Mouse (Mus musculus) forebrain, embryonic 16.5 days (tissue): ENCODE data around the gene Spem2. TPM values are rescaled to one million over a fixed set of nuclear protein-coding genes. Genes with fewer than 3 reads are reported as not detected.
A peak's percentile ranks its signal among the peaks of the same experiment; 100 is the strongest.

Experiments used
- ATAC-seq: fragments of 200-750 bp; cut with Nextera tagmentation; 2 replicates; pipeline ENCODE4 v1.8.0; 2017; ENCODE audit warnings: mild to moderate bottlenecking, moderate library complexity
- H3K27ac ChIP-seq: fragments of 300-500 bp; sonication (generic); 2 replicates; pipeline ENCODE4 v1.5.1; 2014; ENCODE audit warnings: low read length, control low read depth
- H3K27me3 ChIP-seq: fragments of 300-500 bp; sonication (generic); replicated peaks from 2 replicates; pipeline ENCODE4 v1.6.1; 2014; ENCODE audit warnings: low read length; ENCODE audit not compliant: control insufficient read depth, insufficient read depth
- H3K36me3 ChIP-seq: fragments of 300-500 bp; sonication (generic); 2 replicates; pipeline ENCODE4 v1.6.1; 2014; ENCODE audit not compliant: control insufficient read depth, insufficient read depth
- H3K4me1 ChIP-seq: fragments of 300-500 bp; sonication (generic); replicated peaks from 2 replicates; pipeline ENCODE4 v1.6.1; 2014; ENCODE audit warnings: low read length; ENCODE audit not compliant: control insufficient read depth, insufficient read depth
- H3K4me2 ChIP-seq: fragments of 300-500 bp; sonication (generic); 2 replicates; pipeline ENCODE4 v1.6.1; 2014; ENCODE audit warnings: mild to moderate bottlenecking, low read length, control low read depth
- H3K4me3 ChIP-seq: fragments of 300-500 bp; sonication (generic); replicated peaks from 2 replicates; pipeline ENCODE4 v1.5.1; 2014; ENCODE audit warnings: mild to moderate bottlenecking, low read length, control low read depth
- H3K9ac ChIP-seq: fragments of 300-500 bp; sonication (generic); replicated peaks from 2 replicates; pipeline ENCODE4 v1.6.1; 2014; ENCODE audit warnings: low read depth, low read length, control low read depth
- H3K9me3 ChIP-seq: fragments of 300-500 bp; sonication (generic); 2 replicates; pipeline ENCODE4 v1.6.1; 2016; ENCODE audit warnings: low read length; ENCODE audit not compliant: control insufficient read depth
- WGBS: fragments of 180-500 bp; shearing (Covaris S2); extraction: QIAGEN DNeasy Blood & Tissue Kit; methylation state at CpG from one replicate; pipeline ENCODE4 v1.1.7; 2014; 5-methylcytosine and 5-hydroxymethylcytosine counted together
- polyA plus RNA-seq: library from polyadenylated mRNA; unstranded; fragments of >200 nt; fragmentation: Nextera tagmentation; extraction: Ambion mirVana; gene quantifications from 2 replicates; pipeline ENCODE4 v1.2.1, GENCODE M21; 2015

Gene Spem2
- polyA plus RNA-seq, 1 experiment from 2014 or later: not detected

DNA sequence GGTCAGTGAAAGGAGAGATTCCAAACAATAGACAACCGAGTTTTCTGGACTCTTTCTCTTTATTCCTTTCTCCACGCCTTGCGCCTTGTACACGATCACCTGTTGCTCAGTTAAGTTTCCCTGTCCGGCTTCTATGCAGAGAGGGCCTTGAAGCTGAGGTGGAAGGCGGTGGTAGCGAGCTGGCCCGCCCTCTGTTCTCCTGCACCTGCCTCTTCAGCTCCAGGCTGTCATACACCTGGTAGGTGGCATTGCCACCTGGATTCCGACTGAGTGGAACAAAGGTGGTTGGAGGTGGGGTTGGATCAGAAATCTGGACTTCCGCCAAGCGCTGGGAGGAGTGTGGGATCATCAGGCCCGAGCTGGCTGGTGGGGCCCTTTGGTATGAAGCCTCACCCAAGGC, 1.7 kb downstream of the Spem2 start:
- no peaks in the 10 kb centered on the region for H3K36me3 ChIP-seq
- H3K27me3 ChIP-seq: no peaks in the 10 kb centered on the region
- no peaks in the 10 kb centered on the region for H3K4me1 ChIP-seq
- no peak overlapping the region for H3K4me2 ChIP-seq
- no peak overlapping the region for H3K9ac ChIP-seq
- H3K9me3 ChIP-seq: no peaks in the 10 kb centered on the region
- 92% methylated on average over 12 of the region's 12 CpGs for whole genome bisulfite sequencing
- no peak overlapping the region for H3K4me3 ChIP-seq
- ATAC-seq: no peak
- H3K27ac ChIP-seq: no peak overlapping the region

DNA sequence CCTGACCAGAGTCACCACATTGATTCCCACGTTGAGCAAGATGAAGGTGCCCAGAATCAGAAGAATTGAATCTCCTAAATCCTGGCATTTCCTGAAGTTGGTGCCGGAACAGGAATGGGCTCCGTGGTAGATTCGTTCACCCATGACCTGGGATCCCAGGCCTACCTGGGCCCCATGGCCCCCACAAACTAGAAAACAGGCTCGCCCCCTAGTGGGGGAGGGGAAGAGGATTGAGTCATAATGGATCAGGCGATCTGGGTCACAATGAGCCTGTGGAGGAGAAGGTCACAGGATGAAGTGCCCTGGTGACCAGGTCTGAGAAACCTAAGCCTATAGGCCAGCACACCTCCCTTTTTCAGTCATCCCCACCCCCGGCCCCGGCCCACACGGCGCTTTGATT, 3.1 kb downstream of the Spem2 start, which contains the start of gene Gm39566:
TSS of gene Gm39566 (minus strand) at position 144 of the 400 bp plus-strand sequence.
- Histone ChIP-seq H3K9ac (no peak within 1 kb of the TSS), H3K4me3 (no peak within 1 kb of the TSS), H3K4me1 (no peaks in the 10 kb centered on the region), H3K9me3 (no peaks in the 10 kb centered on the region), H3K27ac (no peak within 1 kb of the TSS), H3K27me3 (no peaks in the 10 kb centered on the region), H3K4me2 (no peak within 1 kb of the TSS), H3K36me3 (no peaks in the 10 kb centered on the region)
- WGBS: 66% methylated on average over 10 of the region's 10 CpGs
- no peak for ATAC-seq

GRCm38 (mm10) chr11:69810280-69810679, 8.0 kb downstream of the Spem2 start:
- ATAC-seq: no peak
- no peaks in the 10 kb centered on the region for H3K4me1 ChIP-seq

DNA sequence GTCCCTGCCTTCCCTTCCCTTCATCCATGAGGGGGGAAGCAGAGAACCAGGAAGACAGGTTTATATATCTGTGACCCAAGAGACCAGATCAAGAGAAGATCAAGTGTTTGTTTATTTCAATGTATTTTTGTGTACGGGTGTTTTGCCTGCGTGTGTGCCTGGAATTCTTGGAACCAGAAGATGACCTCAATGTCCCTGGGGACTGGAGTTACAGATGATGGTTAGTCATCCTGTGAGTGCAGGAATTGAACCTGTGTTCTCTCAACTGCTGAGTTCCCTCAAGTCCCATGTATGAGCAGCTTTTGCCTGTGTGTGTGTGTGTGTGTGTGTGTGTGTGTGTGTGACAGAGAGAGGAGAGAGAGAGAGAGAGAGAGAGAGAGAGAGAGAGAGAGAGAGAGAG, 10.6 kb downstream of the Spem2 start:
- H3K9me3 ChIP-seq: no peaks in the 10 kb centered on the region
- H3K27me3 ChIP-seq: peaks cover 19% of the 10 kb centered on the region
- no peak for ATAC-seq
- H3K4me3 ChIP-seq: no peak overlapping the region
- H3K4me2 ChIP-seq: no peak overlapping the region
- H3K27ac ChIP-seq: no peak overlapping the region
- no peaks in the 10 kb centered on the region for H3K36me3 ChIP-seq
- H3K4me1 ChIP-seq: peaks cover 24% of the 10 kb centered on the region
- H3K9ac ChIP-seq: no peak overlapping the region
- 85% methylated on average over 2 of the region's 2 CpGs for WGBS

More at GRCm38 (mm10) chr11:69810280-69810679, 8.0 kb downstream of the Spem2 start:
- Histone ChIP-seq H3K9ac (no peak overlapping the region), H3K27ac (no peak overlapping the region), H3K4me2 (no peak overlapping the region), H3K36me3 (no peaks in the 10 kb centered on the region), H3K4me3 (no peak overlapping the region), H3K27me3 (peaks cover 6% of the 10 kb centered on the region), H3K9me3 (no peaks in the 10 kb centered on the region)

DNA sequence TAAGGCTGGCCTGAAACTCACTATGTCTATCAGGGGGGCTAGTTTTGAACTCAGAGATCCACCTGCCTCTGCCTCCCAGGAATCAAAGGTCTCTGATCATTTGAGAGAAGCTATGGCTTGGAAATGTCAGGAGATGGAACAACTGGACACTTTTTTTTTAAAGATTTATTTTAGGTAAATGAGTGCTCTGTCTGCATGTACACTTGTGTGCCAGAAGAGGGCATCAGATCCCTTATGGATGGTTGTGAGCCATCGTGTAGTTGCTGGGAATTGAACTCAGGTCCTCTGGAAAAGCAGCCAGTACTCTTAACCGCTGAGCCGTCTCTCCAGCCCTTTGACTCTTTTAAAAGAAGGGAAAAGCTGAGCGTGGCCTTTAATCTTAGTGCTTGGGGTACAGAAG, 11.9 kb downstream of the Spem2 start:
- Histone ChIP-seq H3K9me3 (no peaks in the 10 kb centered on the region), H3K9ac (no peak overlapping the region), H3K4me2 (no peak overlapping the region), H3K4me3 (no peak overlapping the region), H3K4me1 (peaks cover 36% of the 10 kb centered on the region), H3K27me3 (peaks cover 19% of the 10 kb centered on the region), H3K36me3 (no peaks in the 10 kb centered on the region), H3K27ac (no peak overlapping the region)
- ATAC-seq: no peak
- 81% methylated on average over 4 of the region's 4 CpGs for WGBS

DNA sequence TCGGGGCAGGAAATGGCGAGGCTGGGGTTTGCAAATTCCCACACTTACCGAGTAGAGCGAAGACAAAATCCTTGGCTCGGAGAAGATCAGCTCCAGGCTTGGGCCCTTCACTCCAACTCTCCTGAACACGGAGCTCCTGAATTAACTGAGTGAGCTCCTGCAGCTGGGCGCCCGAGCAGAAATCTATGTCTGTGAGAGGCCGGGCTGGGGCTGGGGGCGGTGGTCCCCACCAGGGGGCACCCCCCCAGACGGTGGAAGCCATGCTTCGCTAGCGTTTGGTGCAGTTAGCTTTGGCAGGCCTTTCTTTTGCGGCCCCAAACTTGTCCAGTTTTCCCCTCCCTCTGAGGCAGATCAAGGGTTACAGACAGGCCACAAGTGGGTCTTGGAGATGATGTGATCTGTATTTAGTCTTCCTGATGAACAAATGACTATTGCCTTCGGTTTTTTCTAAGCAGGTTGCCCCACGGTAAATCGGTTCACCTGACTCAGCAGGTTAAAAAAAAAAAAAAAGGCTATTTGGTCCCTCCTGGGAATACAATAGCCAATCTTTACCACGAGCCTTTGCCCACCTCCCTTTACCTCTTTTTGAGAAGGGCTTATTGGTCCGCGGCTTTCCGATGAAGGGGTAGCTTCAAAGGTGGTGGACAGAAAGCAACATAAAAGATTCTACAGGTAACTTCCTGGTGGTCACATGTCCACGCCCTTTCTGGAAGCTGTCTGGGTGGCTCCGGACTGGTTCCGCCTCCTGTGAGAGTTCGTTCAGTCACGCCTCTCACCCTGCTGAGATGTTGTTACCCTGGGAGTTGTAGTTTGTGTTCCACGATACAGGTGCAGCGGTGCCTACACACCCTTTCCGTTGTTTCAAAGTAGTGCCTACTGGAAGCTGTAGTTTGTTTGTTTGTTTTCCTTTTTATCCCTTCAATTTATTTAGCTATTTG, 13.0 kb downstream of the Spem2 start, which contains the start of gene Tmem102:
TSS of gene Tmem102 (minus strand) at position 653 of the 938 bp plus-strand sequence.
- H3K9ac ChIP-seq: no peak within 1 kb of the TSS
- no peak for ATAC-seq
- H3K4me2 ChIP-seq: peak within 1 kb of the TSS; percentile 83
- peaks cover 19% of the 10 kb centered on the region for H3K27me3 ChIP-seq
- H3K4me1 ChIP-seq: peaks cover 39% of the 10 kb centered on the region
- no peak within 1 kb of the TSS for H3K27ac ChIP-seq
- no peak within 1 kb of the TSS for H3K4me3 ChIP-seq
- H3K9me3 ChIP-seq: no peaks in the 10 kb centered on the region
- 7% methylated on average over 29 of the region's 29 CpGs for WGBS
- no peaks in the 10 kb centered on the region for H3K36me3 ChIP-seq

DNA sequence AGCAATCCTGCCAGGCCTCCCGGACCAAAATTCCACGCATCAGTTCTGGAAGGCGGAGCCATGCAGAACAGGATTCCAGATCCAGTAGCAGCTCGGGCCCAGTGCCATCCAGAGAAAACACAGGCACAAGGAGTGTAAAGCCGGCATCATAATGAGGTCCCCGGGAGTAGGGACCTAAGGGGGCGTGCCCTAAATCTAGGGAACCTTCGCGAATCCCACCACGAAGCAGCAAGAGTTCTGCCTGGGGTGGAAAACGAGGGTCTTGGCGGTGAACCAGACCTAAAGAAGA, 13.7 kb downstream of the Spem2 start:
- Histone ChIP-seq H3K27me3 (peaks cover 19% of the 10 kb centered on the region), H3K9ac (no peak overlapping the region), H3K36me3 (no peaks in the 10 kb centered on the region), H3K4me2 (peak overlapping the region; percentile 83), H3K9me3 (no peaks in the 10 kb centered on the region), H3K27ac (no peak overlapping the region), H3K4me1 (peaks cover 42% of the 10 kb centered on the region), H3K4me3 (no peak overlapping the region)
- WGBS: 7% methylated on average over 12 of the region's 12 CpGs
- no peak for ATAC-seq

- H3K4me3 ChIP-seq: peak overlapping the region; percentile 76
- H3K36me3 ChIP-seq: no peaks in the 10 kb centered on the region
- peak overlapping the region; percentile 83 for H3K4me2 ChIP-seq
- ATAC-seq: peak; percentile 37
- peaks cover 19% of the 10 kb centered on the region for H3K27me3 ChIP-seq
- H3K9me3 ChIP-seq: no peaks in the 10 kb centered on the region
- no peak overlapping the region for H3K27ac ChIP-seq
- H3K4me1 ChIP-seq: peaks cover 48% of the 10 kb centered on the region
- WGBS: 1% methylated on average over 60 of the region's 60 CpGs
- H3K9ac ChIP-seq: peak overlapping the region; percentile 74
Measured at GRCm38 (mm10) chr11:69803786-69804651, 14.2 kb downstream of the Spem2 start.

- Histone ChIP-seq H3K4me3 (peak overlapping the region; percentile 76), H3K27me3 (peaks cover 19% of the 10 kb centered on the region), H3K4me2 (peak overlapping the region; percentile 83), H3K27ac (no peak overlapping the region; the same call in 1 of the 2 replicates), H3K4me1 (peaks cover 50% of the 10 kb centered on the region), H3K36me3 (no peaks in the 10 kb centered on the region), H3K9me3 (no peaks in the 10 kb centered on the region), H3K9ac (peak overlapping the region; percentile 74)
- 2% methylated on average over 12 of the region's 12 CpGs for WGBS
- ATAC-seq: no peak
Measured at GRCm38 (mm10) chr11:69803328-69803727, 14.9 kb downstream of the Spem2 start.
